Mouse (Mus musculus): ENCODE results near the gene Znrf2.

- TF ChIP-seq CTCF (IDR thresholded peaks at IDR 0.05; ENCODE audit: low read depth): no peak
- TF ChIP-seq EP300 (optimal IDR thresholded peaks at IDR 0.05): no peak
These were observed 2.6 kb downstream of the Znrf2 start for GRCm38 (mm10) chr6:54819272-54819671.

All from stomach, postnatal 0 days (tissue).